Mouse (Mus musculus) liver, adult 2 months (tissue): ENCODE results near the gene Fem1a. TPM values are rescaled to one million over a fixed set of nuclear protein-coding genes. Genes with fewer than 3 reads are reported as not detected.

Source experiments
- DNase-seq: peaks from one replicate; pipeline ENCODE4 v3.0.0-alpha.2; 2011; ENCODE audit warnings: low read depth, low spot score; ENCODE audit errors: extremely low read depth
- H3K27ac ChIP-seq: fragments of 200-500 bp; replicated peaks from 2 replicates; pipeline ENCODE4 v1.5.1; 2012; ENCODE audit warnings: low read depth, mild to moderate bottlenecking, control low read depth, inconsistent platforms, low read length; ENCODE audit not compliant: insufficient read depth
- H3K27me3 ChIP-seq: fragments of 200-500 bp; 2 replicates; pipeline ENCODE4 v1.6.1; 2012; ENCODE audit warnings: mild to moderate bottlenecking, moderate library complexity, low read length, inconsistent platforms; ENCODE audit not compliant: control insufficient read depth, insufficient read depth
- H3K36me3 ChIP-seq: fragments of 200-500 bp; 2 replicates; pipeline ENCODE4 v1.6.1; 2012; ENCODE audit warnings: low read length, inconsistent platforms; ENCODE audit not compliant: control insufficient read depth, insufficient read depth
- H3K4me1 ChIP-seq: fragments of 200-500 bp; 2 replicates; pipeline ENCODE4 v1.6.1; 2011; ENCODE audit warnings: low read length; ENCODE audit not compliant: control insufficient read depth, insufficient read depth
- H3K4me3 ChIP-seq: fragments of 200-500 bp; 2 replicates; pipeline ENCODE4 v1.5.1; 2011; ENCODE audit warnings: low read depth, mild to moderate bottlenecking, control low read depth, low read length, moderate library complexity; ENCODE audit not compliant: insufficient read depth
- H3K79me2 ChIP-seq: fragments of 200-500 bp; 2 replicates; pipeline ENCODE4 v1.6.1; 2012; ENCODE audit warnings: inconsistent platforms, mild to moderate bottlenecking, low read length, moderate library complexity; ENCODE audit not compliant: control insufficient read depth, insufficient read depth
- H3K9ac ChIP-seq: fragments of 200-500 bp; 2 replicates; pipeline ENCODE4 v1.6.1; 2012; ENCODE audit warnings: low read depth, mild to moderate bottlenecking, control low read depth, inconsistent platforms, low read length
- CTCF ChIP-seq: fragments of 200-500 bp; IDR thresholded peaks from 2 replicates; pipeline ENCODE4 v1.5.1; 2011; ENCODE audit warnings: low read depth, low read length, control low read depth
- POLR2A ChIP-seq: fragments of 200-500 bp; IDR thresholded peaks from 2 replicates; pipeline ENCODE4 v1.6.1; 2011; ENCODE audit warnings: low read length, control low read depth; ENCODE audit not compliant: insufficient read depth; ENCODE audit errors: extremely low read depth
- WGBS: fragments of 180-500 bp; shearing (Covaris S2); methylation state at CpG from one replicate; pipeline ENCODE4 v1.1.7; 2018; 5-methylcytosine and 5-hydroxymethylcytosine counted together
- polyA plus RNA-seq: library from polyadenylated mRNA; depleted of rRNA; stranded (reverse); fragments of >200 nt; gene quantifications from 2 replicates; pipeline ENCODE4 v1.2.3, GENCODE M21; 2012
- total RNA-seq: library from RNA; depleted of rRNA; stranded (reverse); fragments of >200 nt; gene quantifications from 2 replicates; pipeline ENCODE4 v1.2.3, GENCODE M21; 2014

Fem1a gene
- total and polyA plus RNA-seq, 2 experiments, result 11.5 to 18.9 TPM

- H3K36me3 ChIP-seq, result peaks cover 17% of the 10 kb centered on the region
- H3K4me1 ChIP-seq, result peaks cover 30% of the 10 kb centered on the region
- TF ChIP-seq CTCF, result no peak
- no peak for TF ChIP-seq POLR2A
- H3K9ac ChIP-seq, result peak overlapping the region; percentile 3; the same call in 1 of the 2 replicates
- no peak overlapping the region for H3K4me3 ChIP-seq
- WGBS, result 83% methylated on average over 10 of the region's 10 CpGs
- H3K27me3 ChIP-seq, result no peaks in the 10 kb centered on the region
- DNase-seq, result no peak
- H3K79me2 ChIP-seq, result peaks cover 32% of the 10 kb centered on the region
- no peak overlapping the region for H3K27ac ChIP-seq
Observed at GRCm38 (mm10) chr17:56259301-56260037, 2.9 kb downstream of the Fem1a start.

- Histone ChIP-seq H3K27ac (no peak overlapping the region), H3K4me1 (peaks cover 30% of the 10 kb centered on the region), H3K79me2 (peaks cover 32% of the 10 kb centered on the region), H3K36me3 (peaks cover 17% of the 10 kb centered on the region), H3K4me3 (no peak overlapping the region), H3K9ac (no peak overlapping the region), H3K27me3 (no peaks in the 10 kb centered on the region)
- 55% methylated on average over 3 of the region's 3 CpGs for WGBS
- TF ChIP-seq POLR2A (no peak), CTCF (no peak)
- DNase-seq, result no peak
Observed at GRCm38 (mm10) chr17:56261166-56261565, 4.6 kb downstream of the Fem1a start.

- TF ChIP-seq POLR2A, result no peak
- no peak for TF ChIP-seq CTCF
- Histone ChIP-seq H3K36me3 (peaks cover 17% of the 10 kb centered on the region), H3K27ac (no peak overlapping the region), H3K27me3 (no peaks in the 10 kb centered on the region), H3K4me1 (peaks cover 30% of the 10 kb centered on the region), H3K4me3 (no peak overlapping the region), H3K79me2 (peaks cover 25% of the 10 kb centered on the region), H3K9ac (no peak overlapping the region)
- no peak for DNase-seq
- 32% methylated on average over 3 of the region's 3 CpGs for WGBS
Observed at GRCm38 (mm10) chr17:56262645-56263094, 6.1 kb downstream of the Fem1a start.

- Histone ChIP-seq H3K79me2 (peaks cover 13% of the 10 kb centered on the region), H3K4me3 (no peak overlapping the region), H3K27ac (no peak overlapping the region), H3K9ac (no peak overlapping the region), H3K27me3 (no peaks in the 10 kb centered on the region), H3K4me1 (peaks cover 21% of the 10 kb centered on the region), H3K36me3 (peaks cover 16% of the 10 kb centered on the region)
- DNase-seq, result peak; percentile 56
- WGBS, result 13% methylated on average over 8 of the region's 8 CpGs
- TF ChIP-seq CTCF (peak; percentile 89), POLR2A (no peak)
Observed at GRCm38 (mm10) chr17:56264020-56264419, 7.4 kb downstream of the Fem1a start.

GRCm38 (mm10) chr17:56265011-56265410 is 8.4 kb downstream of the Fem1a start:
- DNase-seq, result no peak
- TF ChIP-seq CTCF (no peak), POLR2A (no peak)
- peaks cover 13% of the 10 kb centered on the region for H3K4me1 ChIP-seq
- H3K9ac ChIP-seq, result no peak overlapping the region
- 0 out of 2 replicates have a peak, but pooled peaks cover 3% of the 10 kb centered on the region for H3K79me2 ChIP-seq
- H3K36me3 ChIP-seq, result peaks cover 8% of the 10 kb centered on the region
- H3K4me3 ChIP-seq, result no peak overlapping the region
- no peak overlapping the region for H3K27ac ChIP-seq
- no peaks in the 10 kb centered on the region for H3K27me3 ChIP-seq
- WGBS, result 49% methylated on average over 4 of the region's 4 CpGs

GRCm38 (mm10) chr17:56265869-56266268 is 9.3 kb downstream of the Fem1a start:
- Histone ChIP-seq H3K9ac (no peak overlapping the region), H3K79me2 (no peaks in the 10 kb centered on the region), H3K27ac (no peak overlapping the region), H3K4me3 (no peak overlapping the region), H3K4me1 (peaks cover 8% of the 10 kb centered on the region), H3K27me3 (no peaks in the 10 kb centered on the region), H3K36me3 (peaks cover 2% of the 10 kb centered on the region; the same call in 1 of the 2 replicates)
- no peak for DNase-seq
- TF ChIP-seq POLR2A (no peak), CTCF (no peak)
- WGBS, result 70% methylated on average over 3 of the region's 3 CpGs
